Mouse (Mus musculus) A20 (cell line): ENCODE results near the gene Cck.
"Not testable (repeated sequence)": the region's sequence is repeated elsewhere in the genome, so short reads cannot be mapped to it uniquely, and the experiment has no call there.

Experiments used
- DNase-seq: peaks from one replicate; pipeline ENCODE4 v3.0.0-alpha.2; 2011; ENCODE audit warnings: low read depth, low spot score

The Cck gene

GRCm38 (mm10) chr9:121460527-121460926, 35.0 kb downstream of the Cck start:
- no peak for DNase-seq

GRCm38 (mm10) chr9:121459950-121460349, 35.5 kb downstream of the Cck start:
- no peak for DNase-seq

- peak; percentile 62 for DNase-seq
These were observed 37.0 kb downstream of the Cck start for GRCm38 (mm10) chr9:121458466-121458865.

- no peak for DNase-seq
These were observed 38.6 kb downstream of the Cck start for GRCm38 (mm10) chr9:121456739-121457515.

GRCm38 (mm10) chr9:121454891-121455290, 40.6 kb downstream of the Cck start:
- DNase-seq: no peak

- DNase-seq: not testable (repeated sequence)
These were observed 43.1 kb downstream of the Cck start for GRCm38 (mm10) chr9:121452342-121452942.

- no peak for DNase-seq
These were observed 49.1 kb downstream of the Cck start for GRCm38 (mm10) chr9:121446431-121446831.

- DNase-seq: peak; percentile 14
These were observed 50.1 kb downstream of the Cck start for GRCm38 (mm10) chr9:121445364-121445763.

GRCm38 (mm10) chr9:121444367-121444707, 51.2 kb downstream of the Cck start:
- no peak for DNase-seq

GRCm38 (mm10) chr9:121443696-121444366, 51.7 kb downstream of the Cck start:
- no peak for DNase-seq

GRCm38 (mm10) chr9:121442145-121442544, 53.3 kb downstream of the Cck start:
- no peak for DNase-seq
